Mouse (Mus musculus) lung, adult 2 months (tissue): ENCODE results near the gene G6pc2.

ENCODE experiments used
- CTCF ChIP-seq: fragments of 200-500 bp; IDR thresholded peaks from 2 replicates; pipeline ENCODE4 v1.5.1; 2011; ENCODE audit warnings: mild to moderate bottlenecking, low read length, control low read depth; ENCODE audit not compliant: insufficient read depth
- POLR2A ChIP-seq: fragments of 200-500 bp; IDR thresholded peaks from 2 replicates; pipeline ENCODE4 v1.6.1; 2011; ENCODE audit warnings: low read depth, mild to moderate bottlenecking, control low read depth, low read length, borderline replicate concordance; ENCODE audit errors: extremely low read depth

- TF ChIP-seq CTCF (no peak), POLR2A (no peak)
Observed at GRCm38 (mm10) chr2:69191059-69191458, 19.8 kb upstream of the G6pc2 start.
